Mouse (Mus musculus) liver, adult 2 months (tissue): ENCODE results near the gene Pcnx3.

Source experiments
- CTCF ChIP-seq: fragments of 200-500 bp; IDR thresholded peaks from 2 replicates; pipeline ENCODE4 v1.5.1; 2011; ENCODE audit warnings: low read depth, low read length, control low read depth
- POLR2A ChIP-seq: fragments of 200-500 bp; IDR thresholded peaks from 2 replicates; pipeline ENCODE4 v1.6.1; 2011; ENCODE audit warnings: low read length, control low read depth; ENCODE audit not compliant: insufficient read depth; ENCODE audit errors: extremely low read depth

DNA sequence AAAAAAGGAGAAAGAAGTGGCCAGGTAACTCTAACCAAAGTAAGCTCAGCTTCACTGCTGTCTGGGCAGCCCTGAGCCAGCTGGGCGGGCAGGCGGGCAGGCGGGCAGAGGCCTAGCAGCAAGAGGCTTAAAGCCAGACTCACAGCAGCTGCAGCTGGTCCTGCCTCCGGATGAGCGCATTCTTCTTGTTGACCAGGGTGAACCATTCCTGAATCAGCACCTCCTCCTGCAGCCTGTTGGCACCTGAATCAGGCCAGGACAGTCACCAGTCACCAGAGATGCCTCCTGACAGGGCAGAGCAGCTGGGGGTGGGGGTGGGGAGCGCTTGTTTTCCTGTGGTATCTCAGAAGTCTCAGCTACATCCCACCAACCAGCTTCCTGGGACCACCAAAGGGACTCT, 21.4 kb upstream of the Pcnx3 start:
- TF ChIP-seq CTCF (no peak), POLR2A (no peak)
